Mouse (Mus musculus) liver, embryonic 16.5 days (tissue): Measurements from ENCODE around the gene Pla2r1. TPM values are rescaled to one million over a fixed set of nuclear protein-coding genes. Genes with fewer than 3 reads are reported as not detected.

Experiments used
- ATAC-seq: fragments of 200-750 bp; cut with Nextera tagmentation; 2 replicates; pipeline ENCODE4 v1.8.0; 2017; ENCODE audit warnings: low read depth, mild to moderate bottlenecking, moderate number of reproducible peaks, moderate library complexity
- H3K27ac ChIP-seq: fragments of 300-500 bp; sonication (generic); 2 replicates; pipeline ENCODE4 v1.5.1; 2014; ENCODE audit warnings: mild to moderate bottlenecking, low read length
- H3K27me3 ChIP-seq: fragments of 300-500 bp; sonication (generic); 2 replicates; pipeline ENCODE4 v1.6.1; 2014; ENCODE audit warnings: low read depth, low read length, mixed read lengths; ENCODE audit not compliant: control insufficient read depth, insufficient read depth
- H3K36me3 ChIP-seq: fragments of 300-500 bp; sonication (generic); 2 replicates; pipeline ENCODE4 v1.6.1; 2014; ENCODE audit warnings: mild to moderate bottlenecking; ENCODE audit not compliant: control insufficient read depth, insufficient read depth
- H3K4me1 ChIP-seq: fragments of 300-500 bp; sonication (generic); 2 replicates; pipeline ENCODE4 v1.6.1; 2014; ENCODE audit warnings: low read depth, low read length, mixed read lengths; ENCODE audit not compliant: control insufficient read depth
- H3K4me2 ChIP-seq: fragments of 300-500 bp; sonication (generic); 2 replicates; pipeline ENCODE4 v1.6.1; 2014; ENCODE audit warnings: low read depth, low read length, mixed read lengths
- H3K4me3 ChIP-seq: fragments of 300-500 bp; sonication (generic); 2 replicates; pipeline ENCODE4 v1.5.1; 2014; ENCODE audit warnings: low read depth, mild to moderate bottlenecking, low read length
- H3K9ac ChIP-seq: fragments of 300-500 bp; sonication (generic); 2 replicates; pipeline ENCODE4 v1.6.1; 2014; ENCODE audit warnings: low read depth, low read length
- H3K9me3 ChIP-seq: fragments of 300-500 bp; sonication (generic); replicated peaks from 2 replicates; pipeline ENCODE4 v1.6.1; 2016; ENCODE audit warnings: low read length; ENCODE audit not compliant: control insufficient read depth
- WGBS: fragments of 180-500 bp; shearing (Covaris S2); extraction: QIAGEN DNeasy Blood & Tissue Kit; methylation state at CpG from one replicate; pipeline ENCODE4 v1.1.7; 2014; ENCODE audit not compliant: insufficient replicate concordance; 5-methylcytosine and 5-hydroxymethylcytosine counted together
- polyA plus RNA-seq: library from polyadenylated mRNA; unstranded; fragments of >200 nt; fragmentation: Nextera tagmentation; extraction: Ambion mirVana; gene quantifications from 2 replicates; pipeline ENCODE4 v1.2.1, GENCODE M21; 2015

Pla2r1 gene
- polyA plus RNA-seq, 1 experiment from 2014 or later, result 0.53 TPM

DNA sequence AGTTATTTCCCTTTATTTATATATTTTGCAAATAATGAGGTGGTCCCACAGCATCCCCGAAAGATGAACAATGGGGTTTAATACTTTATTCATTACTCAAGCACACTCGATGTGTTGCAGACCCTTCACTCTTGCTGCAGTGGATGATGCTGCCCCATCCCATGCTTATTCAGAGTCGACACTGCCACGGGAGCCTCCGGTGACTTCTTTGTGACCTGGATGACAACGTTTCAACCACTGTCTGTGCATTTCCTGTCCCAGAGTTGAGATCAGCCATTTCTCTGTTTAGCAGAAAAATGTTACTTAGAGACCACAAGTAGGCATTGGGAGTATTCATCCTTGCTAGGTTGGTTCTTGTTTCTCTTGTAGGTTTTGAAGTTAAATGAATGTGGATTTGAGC lies 159.3 kb downstream of the Pla2r1 start:
- H3K36me3 ChIP-seq, result no peaks in the 10 kb centered on the region
- no peak for ATAC-seq
- WGBS, result 46% methylated on average over 6 of the region's 6 CpGs
- H3K27ac ChIP-seq, result no peak overlapping the region
- no peaks in the 10 kb centered on the region for H3K27me3 ChIP-seq
- H3K4me2 ChIP-seq, result no peak overlapping the region
- no peak overlapping the region for H3K9ac ChIP-seq
- H3K4me1 ChIP-seq, result no peaks in the 10 kb centered on the region
- no peaks in the 10 kb centered on the region for H3K9me3 ChIP-seq
- no peak overlapping the region for H3K4me3 ChIP-seq

DNA sequence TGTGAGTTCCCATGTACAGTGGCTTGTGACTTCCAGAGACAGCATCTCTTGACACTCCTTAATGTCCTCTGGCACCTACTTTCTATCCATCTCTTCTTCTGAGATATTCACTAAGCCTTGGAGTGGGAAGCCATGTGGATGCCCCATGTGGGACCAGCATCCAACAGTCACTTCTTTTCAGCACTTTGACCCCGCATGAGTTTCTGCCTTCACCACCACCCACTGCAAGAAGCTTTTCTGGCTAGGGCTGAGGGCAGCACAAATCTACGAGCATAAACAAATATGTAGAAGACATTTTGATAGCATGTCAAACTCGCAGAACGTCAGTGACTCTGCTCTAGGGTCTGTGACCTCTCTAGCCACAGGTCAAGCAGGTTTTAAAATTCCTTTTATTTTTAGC lies 160.8 kb downstream of the Pla2r1 start:
- no peak overlapping the region for H3K27ac ChIP-seq
- no peaks in the 10 kb centered on the region for H3K9me3 ChIP-seq
- H3K27me3 ChIP-seq, result no peaks in the 10 kb centered on the region
- 54% methylated on average over 4 of the region's 4 CpGs for WGBS
- ATAC-seq, result no peak
- no peak overlapping the region for H3K4me3 ChIP-seq
- H3K4me2 ChIP-seq, result no peak overlapping the region
- H3K36me3 ChIP-seq, result no peaks in the 10 kb centered on the region
- H3K4me1 ChIP-seq, result no peaks in the 10 kb centered on the region
- H3K9ac ChIP-seq, result no peak overlapping the region

DNA sequence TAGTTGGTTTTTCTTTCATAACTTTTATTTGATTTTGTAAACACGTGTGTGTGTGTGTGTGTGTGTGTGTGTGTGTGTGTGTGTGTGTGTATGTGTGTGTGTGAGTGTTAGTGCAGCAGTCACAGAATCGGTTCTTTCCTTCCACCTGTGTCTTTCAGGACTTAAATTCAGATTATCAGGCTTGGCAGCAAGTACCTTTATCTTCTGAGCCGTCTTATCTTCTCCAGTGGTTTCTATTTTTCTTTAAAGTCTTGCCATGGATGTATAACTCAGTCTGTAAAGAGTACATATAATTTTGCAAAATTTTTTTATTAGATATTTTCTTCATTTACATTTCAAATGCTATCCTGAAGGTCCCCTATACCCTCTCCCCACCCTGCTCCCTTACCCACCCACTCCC lies 165.7 kb downstream of the Pla2r1 start:
- Histone ChIP-seq H3K27ac (no peak overlapping the region), H3K4me3 (no peak overlapping the region), H3K9me3 (no peaks in the 10 kb centered on the region), H3K27me3 (peaks cover 11% of the 10 kb centered on the region), H3K36me3 (no peaks in the 10 kb centered on the region), H3K9ac (no peak overlapping the region), H3K4me1 (no peaks in the 10 kb centered on the region), H3K4me2 (no peak overlapping the region)
- ATAC-seq, result no peak
- WGBS, result 40% methylated on average over 3 of the region's 3 CpGs

DNA sequence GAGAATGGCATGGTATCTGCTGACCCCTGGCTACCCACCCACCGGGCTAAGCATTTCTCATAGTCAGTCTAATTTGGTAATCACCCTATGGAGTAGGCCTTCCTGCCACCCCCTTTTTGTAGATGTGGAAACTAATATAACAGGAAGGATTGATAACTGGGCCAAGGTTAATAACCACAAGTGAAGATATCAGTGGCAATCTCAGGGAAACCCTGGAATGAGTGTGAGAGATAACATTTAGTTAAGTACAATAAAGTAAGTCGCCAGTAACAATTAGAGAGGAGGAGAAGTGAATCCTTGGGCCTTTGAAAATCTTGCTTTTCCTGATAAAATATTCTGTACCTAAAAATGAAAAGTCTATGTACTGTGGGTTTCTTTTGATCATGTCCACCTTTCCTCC lies 166.3 kb downstream of the Pla2r1 start:
- Histone ChIP-seq H3K4me1 (no peaks in the 10 kb centered on the region), H3K36me3 (no peaks in the 10 kb centered on the region), H3K9me3 (no peaks in the 10 kb centered on the region), H3K4me3 (no peak overlapping the region), H3K4me2 (no peak overlapping the region), H3K27ac (no peak overlapping the region), H3K27me3 (peaks cover 13% of the 10 kb centered on the region), H3K9ac (no peak overlapping the region)
- ATAC-seq, result no peak
- 38% methylated on average over 2 of the region's 2 CpGs for WGBS

DNA sequence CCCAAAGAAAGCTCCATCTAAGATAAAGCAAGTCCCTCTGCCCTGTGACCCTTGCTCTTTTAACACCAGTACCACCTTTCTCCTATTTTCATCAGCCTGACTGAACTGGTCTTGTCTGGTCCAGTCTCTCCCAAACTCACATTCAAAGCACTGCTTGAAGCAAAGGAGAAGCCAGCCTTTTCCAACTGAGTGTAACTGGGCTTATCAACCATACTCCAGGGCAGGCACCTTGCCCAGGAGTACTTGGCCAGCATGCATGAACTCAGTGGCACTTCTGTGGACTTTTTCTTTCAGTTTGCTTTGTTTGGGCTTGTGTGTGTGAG lies 168.4 kb downstream of the Pla2r1 start:
- Histone ChIP-seq H3K9me3 (no peaks in the 10 kb centered on the region), H3K4me3 (no peak overlapping the region), H3K4me1 (no peaks in the 10 kb centered on the region), H3K27ac (no peak overlapping the region), H3K36me3 (no peaks in the 10 kb centered on the region), H3K27me3 (peaks cover 13% of the 10 kb centered on the region), H3K4me2 (no peak overlapping the region), H3K9ac (no peak overlapping the region)
- ATAC-seq, result no peak

DNA sequence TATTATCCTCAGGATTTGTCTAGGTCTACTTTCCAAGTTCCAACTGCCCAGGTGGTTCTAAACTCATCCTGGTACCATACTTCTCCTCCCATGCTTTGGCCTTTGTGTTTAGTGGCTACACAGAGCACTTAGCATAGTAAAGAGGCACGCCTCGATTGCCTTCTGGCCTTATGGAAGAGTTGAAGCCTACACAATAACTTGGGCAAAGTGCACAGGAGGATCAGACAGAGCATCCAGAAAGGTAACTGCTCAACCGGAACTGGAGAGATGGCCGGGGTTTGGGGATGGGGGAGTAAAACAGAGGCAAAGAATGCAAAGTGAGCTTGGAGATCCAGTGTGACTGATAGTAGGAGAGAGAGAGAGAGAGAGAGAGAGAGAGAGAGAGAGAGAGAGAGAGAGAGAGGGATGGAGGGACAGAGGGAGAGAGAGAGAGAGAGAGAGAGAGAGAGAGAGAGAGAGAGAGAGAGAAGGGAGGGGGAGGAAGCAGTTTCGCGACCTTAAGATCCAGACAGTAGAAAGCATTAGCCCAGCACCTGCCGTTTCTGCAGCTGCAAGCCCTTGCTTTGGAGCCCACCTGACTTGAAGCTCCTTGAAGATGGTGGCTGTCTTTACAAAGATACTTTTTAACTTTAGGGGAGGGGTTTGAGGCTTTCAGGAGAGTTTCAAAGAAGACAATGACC lies 168.9 kb downstream of the Pla2r1 start:
- ATAC-seq, result no peak
- Histone ChIP-seq H3K9ac (no peak overlapping the region), H3K4me3 (no peak overlapping the region), H3K36me3 (no peaks in the 10 kb centered on the region), H3K4me2 (no peak overlapping the region), H3K27ac (no peak overlapping the region), H3K9me3 (no peaks in the 10 kb centered on the region), H3K4me1 (no peaks in the 10 kb centered on the region), H3K27me3 (peaks cover 13% of the 10 kb centered on the region)
- 44% methylated on average over 7 of the region's 7 CpGs for WGBS

DNA sequence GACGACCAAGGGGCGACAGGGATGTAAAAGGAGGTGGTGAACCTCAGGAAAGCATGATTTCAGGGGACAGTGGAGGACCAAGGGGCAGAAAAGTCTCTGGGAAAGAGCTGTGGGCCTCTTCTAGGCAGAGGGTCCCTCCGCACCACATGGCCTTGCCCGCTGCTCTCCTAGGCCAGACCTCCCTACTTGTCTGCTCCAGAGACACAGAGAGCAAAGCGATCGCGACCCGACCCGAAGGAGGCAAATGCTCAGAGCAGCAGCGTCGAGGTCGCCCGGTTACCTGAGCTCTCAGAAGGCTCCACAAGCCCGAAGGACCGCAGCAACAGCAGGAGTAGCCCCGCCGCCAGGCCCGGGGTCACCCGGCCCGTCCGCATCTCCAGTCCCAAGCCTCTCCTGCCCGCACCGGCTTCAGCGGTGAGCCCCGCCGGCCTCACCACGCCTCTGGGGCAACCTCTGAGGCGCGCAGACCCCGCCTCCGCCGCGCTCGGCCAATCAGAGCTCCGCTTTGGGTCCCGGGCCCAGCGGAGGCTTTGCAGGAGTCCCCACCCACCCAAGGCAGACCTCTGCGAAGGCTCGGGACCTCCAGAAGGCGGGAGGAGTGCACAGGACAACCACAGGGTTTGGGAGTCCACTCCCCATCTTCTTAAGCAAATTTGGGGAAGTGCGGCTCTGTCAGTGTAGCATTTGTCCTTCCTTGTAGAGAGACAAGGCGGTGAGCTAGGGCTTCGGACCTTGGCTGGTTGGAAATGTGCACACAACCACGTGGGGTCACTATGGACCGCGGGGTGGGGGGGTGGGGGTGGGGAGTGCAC lies 170.0 kb downstream of the Pla2r1 start, which contains the start of gene Ly75:
Ly75 (minus strand) TSS at position 446 of the 812 bp plus-strand sequence.
- no peaks in the 10 kb centered on the region for H3K36me3 ChIP-seq
- peak within 1 kb of the TSS; percentile 67 for H3K4me2 ChIP-seq
- ATAC-seq, result peak; percentile 93
- H3K4me3 ChIP-seq, result peak within 1 kb of the TSS; percentile 61
- H3K27me3 ChIP-seq, result peaks cover 13% of the 10 kb centered on the region
- H3K27ac ChIP-seq, result no peak within 1 kb of the TSS
- no peaks in the 10 kb centered on the region for H3K9me3 ChIP-seq
- H3K9ac ChIP-seq, result peak within 1 kb of the TSS; percentile 43; the same call in 1 of the 2 replicates
- no peaks in the 10 kb centered on the region for H3K4me1 ChIP-seq
- under 1% methylated on average over 46 of the region's 46 CpGs for WGBS

DNA sequence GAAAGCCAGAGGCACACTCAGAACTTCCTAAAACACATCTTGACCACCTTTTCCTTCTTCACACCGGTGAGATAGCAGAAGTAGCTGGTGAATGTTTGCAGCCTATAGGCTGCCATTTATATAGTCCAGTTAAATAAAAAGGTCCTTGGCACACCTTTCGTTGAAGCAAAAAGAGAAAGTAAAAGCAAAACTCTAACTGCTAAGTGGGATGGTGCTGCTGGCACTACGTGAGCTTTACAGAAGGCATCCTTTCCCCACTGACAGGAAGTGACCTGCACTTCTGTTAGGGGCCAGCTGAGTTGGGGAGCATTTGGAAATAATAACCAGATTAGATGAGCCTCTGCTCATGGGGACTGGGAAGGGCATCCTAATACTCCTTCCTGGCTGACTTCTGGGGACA lies 170.8 kb downstream of the Pla2r1 start:
- H3K9ac ChIP-seq, result no peak overlapping the region; the same call in 1 of the 2 replicates
- WGBS, result 27% methylated on average over 3 of the region's 3 CpGs

DNA sequence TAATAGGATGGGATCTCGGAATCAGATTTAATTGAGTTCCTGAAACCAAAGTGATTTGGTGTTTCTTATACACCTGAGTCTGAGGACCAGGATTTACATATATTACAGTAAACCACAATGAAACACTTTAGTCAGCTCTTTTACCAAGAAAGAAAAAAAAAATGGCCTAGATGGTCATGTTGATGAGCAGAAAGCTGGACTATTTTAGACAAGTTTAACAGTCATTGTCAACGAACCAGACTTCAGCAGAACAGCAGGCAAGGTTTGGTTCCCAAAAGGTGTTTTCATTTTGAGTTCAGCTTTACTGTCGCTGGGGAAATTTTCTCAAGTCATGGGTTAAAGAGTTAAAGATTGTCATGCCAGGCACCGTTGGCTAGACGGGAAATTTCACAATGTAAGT lies 175.8 kb downstream of the Pla2r1 start:
- ATAC-seq, result no peak

More for the DNA sequence above, 170.8 kb downstream of the Pla2r1 start:
- no peak for ATAC-seq
- no peaks in the 10 kb centered on the region for H3K36me3 ChIP-seq
- no peaks in the 10 kb centered on the region for H3K9me3 ChIP-seq
- peak overlapping the region; percentile 61 for H3K4me3 ChIP-seq
- H3K4me2 ChIP-seq, result peak overlapping the region; percentile 67
- peaks cover 13% of the 10 kb centered on the region for H3K27me3 ChIP-seq
- H3K4me1 ChIP-seq, result no peaks in the 10 kb centered on the region
- H3K27ac ChIP-seq, result no peak overlapping the region

More for the DNA sequence above, 175.8 kb downstream of the Pla2r1 start:
- Histone ChIP-seq H3K27me3 (peaks cover 2% of the 10 kb centered on the region; the same call in 1 of the 2 replicates), H3K9me3 (no peaks in the 10 kb centered on the region), H3K27ac (no peak overlapping the region), H3K4me2 (no peak overlapping the region), H3K4me3 (no peak overlapping the region), H3K36me3 (no peaks in the 10 kb centered on the region), H3K4me1 (no peaks in the 10 kb centered on the region), H3K9ac (no peak overlapping the region)
- 57% methylated on average over 5 of the region's 5 CpGs for WGBS
